Mouse (Mus musculus) T-cell, adult 2 months (primary cell): Measurements from ENCODE around the gene Tbx3.

ENCODE experiments used
- DNase-seq: peaks from one replicate; pipeline ENCODE4 v3.0.0; 2022; ENCODE audit warnings: low spot score

Gene Tbx3

GRCm38 (mm10) chr5:119670566-119671108 is at the start of gene Tbx3:
TSS of gene Tbx3 (plus strand) at chr5:119670669.
- DNase-seq = peak; percentile 12

GRCm38 (mm10) chr5:119622076-119622475 is 48.4 kb upstream of the Tbx3 start:
- DNase-seq = no peak

- no peak for DNase-seq
Observed at GRCm38 (mm10) chr5:119624554-119624953, 45.9 kb upstream of the Tbx3 start.

- no peak for DNase-seq
Observed at GRCm38 (mm10) chr5:119625603-119626002, 44.9 kb upstream of the Tbx3 start.

DNA sequence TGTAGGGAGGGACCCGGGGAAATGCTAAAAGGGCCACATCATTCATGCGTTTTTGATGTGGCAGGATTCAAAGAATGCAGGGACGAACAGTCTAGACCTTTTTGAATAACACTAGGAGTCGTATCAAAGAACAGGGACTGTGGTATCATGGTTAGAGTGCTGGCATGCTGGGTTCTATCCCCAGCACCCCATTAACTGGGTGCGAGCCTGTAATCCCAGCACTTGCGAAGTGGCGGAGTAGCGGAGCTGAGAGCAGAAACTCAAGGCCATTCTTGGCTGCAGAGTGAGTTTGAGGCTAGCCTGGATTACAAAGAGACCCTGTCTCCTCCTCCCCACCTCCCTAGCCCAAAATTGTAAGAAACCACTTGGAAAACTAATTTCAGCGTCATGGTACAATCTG is 44.3 kb upstream of the Tbx3 start:
- no peak for DNase-seq

DNA sequence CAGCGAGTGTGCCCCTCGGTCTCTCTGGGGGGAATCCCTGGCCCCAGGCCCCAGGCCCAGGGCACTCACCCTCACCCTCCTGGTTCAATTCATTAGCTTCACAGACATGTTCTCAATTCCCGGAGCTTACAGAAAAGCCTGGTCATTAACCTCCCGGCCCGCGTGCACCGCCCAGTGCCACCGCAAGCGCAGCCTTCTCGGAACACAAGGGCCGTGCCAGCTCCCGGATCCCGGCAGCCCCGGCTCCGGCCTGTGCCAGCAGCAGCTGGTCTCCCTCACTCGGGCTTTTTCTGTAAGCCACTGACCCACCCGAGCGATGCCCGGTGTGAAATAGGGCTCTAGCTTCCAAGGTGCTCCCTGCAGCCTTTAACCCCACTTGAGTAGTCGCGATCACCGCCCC is 43.8 kb upstream of the Tbx3 start:
- DNase-seq = no peak

GRCm38 (mm10) chr5:119628100-119628499 is 42.4 kb upstream of the Tbx3 start:
- no peak for DNase-seq

DNA sequence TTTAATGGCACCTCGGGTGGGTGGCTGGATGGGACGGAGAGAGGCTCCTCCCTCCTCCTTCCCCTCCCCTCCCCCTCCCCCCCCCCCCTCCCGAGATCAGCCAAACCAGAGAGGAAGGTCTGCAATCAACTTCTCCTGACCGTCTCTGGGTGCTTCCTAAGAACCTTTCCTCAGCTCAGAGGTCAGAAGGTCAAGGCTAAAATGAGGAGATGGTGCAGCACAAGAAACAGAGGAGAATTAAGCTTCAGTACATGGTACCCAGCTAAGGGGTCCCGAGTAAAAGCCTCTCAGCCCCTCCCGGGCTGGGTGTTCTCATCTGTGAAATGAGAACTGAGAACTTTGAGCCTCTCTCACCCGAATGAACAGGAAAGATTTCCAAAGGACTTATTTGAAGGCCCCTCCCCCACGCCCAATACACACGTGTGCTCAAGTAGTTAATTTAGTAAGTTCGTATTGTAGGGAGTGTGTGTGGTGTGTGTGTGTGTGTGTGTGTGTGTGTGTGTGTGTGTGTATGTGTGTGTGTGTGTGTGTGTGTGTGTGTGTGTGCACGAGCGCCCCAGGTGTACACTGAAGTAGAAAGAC is 41.6 kb upstream of the Tbx3 start:
- no peak for DNase-seq

GRCm38 (mm10) chr5:119633581-119633980 is 36.9 kb upstream of the Tbx3 start:
- peak; percentile 78 for DNase-seq

DNA sequence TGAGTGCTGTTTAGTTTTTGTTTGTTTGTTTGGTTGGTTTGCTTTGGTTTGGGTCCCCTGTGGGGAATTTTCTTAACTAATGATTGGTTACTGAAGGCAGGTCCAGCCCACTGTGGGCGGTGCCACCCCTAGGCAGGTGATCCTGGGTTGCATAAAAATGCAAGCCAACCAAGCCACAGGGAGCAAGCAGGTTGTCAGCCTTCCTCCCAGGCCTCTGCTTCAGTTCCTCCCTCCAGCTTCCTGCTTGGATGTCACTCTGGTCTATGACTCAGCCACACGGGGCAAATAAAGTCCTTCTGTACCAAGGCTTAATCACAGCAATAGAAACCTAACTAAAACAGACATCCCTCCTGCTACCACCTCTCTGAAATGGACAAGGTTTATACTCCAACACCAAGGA is 35.6 kb upstream of the Tbx3 start:
- DNase-seq = peak; percentile 23

DNA sequence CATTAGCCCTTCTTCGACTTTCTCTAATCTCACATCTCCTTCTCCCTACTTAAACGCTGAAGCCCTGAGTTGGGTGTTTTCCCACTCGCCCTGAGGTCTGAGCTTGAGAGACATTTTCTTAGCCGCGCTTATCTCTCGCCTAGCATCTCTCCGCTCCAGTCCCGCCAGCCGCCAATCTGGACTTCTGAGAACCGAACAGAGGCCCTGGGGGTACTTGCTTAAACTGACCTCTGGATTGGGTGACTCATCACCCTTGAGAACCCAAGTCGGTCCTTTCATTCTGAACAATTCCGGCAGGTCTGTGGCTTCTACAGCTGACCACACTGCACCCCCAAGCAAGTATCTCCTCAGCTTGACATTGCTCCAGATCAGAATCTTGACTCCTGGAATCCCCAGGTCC is 32.2 kb upstream of the Tbx3 start:
- no peak for DNase-seq

DNA sequence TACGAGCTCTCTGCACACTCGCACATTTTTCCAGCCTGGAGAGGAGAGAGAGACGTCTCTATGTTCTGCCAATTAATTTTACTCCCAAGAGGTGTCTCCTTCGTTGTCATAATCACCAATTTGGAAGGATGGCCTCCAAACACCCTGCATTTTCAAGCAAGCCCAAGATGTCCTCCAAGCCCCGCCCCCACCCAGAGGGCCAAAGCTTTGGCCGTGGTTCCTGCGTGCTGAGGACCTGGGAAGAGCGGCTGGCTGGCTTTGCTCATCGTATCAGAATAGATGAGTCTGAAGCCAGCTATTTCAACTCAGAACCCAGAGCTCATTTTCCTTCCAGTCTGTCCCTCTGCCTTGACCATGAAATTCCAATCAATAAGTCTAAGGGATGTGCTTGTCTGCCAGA is 29.4 kb upstream of the Tbx3 start:
- no peak for DNase-seq

DNA sequence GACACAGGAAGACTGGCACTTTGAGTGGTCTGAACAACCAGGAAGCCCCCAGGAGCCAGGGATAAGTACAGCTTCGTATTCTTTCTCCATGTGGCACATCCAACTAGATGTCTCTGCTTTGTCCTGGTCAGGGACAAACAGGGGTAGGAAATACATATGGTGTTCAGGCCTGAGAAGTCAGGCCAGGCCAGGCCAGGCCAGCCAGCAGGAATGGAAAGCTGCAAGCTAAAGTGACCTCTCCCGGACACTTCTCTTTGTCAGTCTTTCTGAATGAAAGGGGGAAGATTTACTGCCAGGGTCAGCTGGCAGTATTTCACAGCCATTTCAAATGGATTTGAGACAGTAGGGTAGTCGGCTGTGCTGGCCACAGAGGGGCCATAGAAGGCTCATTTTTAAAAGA is 28.8 kb upstream of the Tbx3 start:
- no peak for DNase-seq

- DNase-seq = no peak
Observed at GRCm38 (mm10) chr5:119646965-119647364, 23.5 kb upstream of the Tbx3 start.

DNA sequence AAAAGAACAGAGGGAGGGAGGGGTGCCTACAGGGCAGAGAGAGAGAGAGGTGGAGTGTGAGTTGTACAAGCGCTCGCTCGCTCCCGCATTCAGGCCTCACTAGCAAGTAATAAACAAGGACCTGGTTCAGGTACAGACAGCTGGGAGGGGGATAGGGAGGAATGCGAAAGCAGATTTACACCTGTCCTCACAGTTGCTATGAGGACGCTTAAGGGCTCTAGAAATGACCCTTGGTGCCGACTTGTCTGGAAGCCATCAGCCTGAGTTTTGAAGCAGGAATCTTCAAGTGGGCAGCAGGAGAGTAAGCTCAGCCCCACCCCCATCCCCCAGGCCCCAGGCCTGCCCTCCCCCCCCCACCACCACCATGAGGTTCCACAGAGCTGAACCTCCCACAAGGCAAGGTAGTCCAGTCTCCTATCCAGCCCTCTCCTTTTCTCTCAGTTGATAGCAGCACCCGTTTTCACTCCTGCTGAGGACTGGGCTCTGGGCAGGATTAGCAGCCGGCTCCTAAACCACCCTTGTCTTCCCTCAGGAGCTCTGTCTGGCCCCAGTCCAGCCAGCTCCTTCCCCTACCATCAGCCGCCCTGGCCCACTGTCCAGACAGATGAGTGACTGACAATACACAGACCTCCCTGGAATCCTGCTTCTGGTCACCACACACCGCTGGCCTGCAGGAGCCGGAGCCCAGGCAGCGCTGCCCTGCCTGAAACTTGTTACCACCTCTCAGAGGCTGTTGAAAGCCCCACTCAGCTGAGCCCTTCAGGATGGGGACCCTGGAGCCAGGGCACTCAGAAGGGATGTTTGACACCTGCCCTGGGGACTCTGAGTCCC is 19.1 kb upstream of the Tbx3 start:
- DNase-seq = no peak

- DNase-seq = no peak
Observed at GRCm38 (mm10) chr5:119656354-119656753, 14.1 kb upstream of the Tbx3 start.

GRCm38 (mm10) chr5:119656856-119657255 is 13.6 kb upstream of the Tbx3 start:
- no peak for DNase-seq

DNA sequence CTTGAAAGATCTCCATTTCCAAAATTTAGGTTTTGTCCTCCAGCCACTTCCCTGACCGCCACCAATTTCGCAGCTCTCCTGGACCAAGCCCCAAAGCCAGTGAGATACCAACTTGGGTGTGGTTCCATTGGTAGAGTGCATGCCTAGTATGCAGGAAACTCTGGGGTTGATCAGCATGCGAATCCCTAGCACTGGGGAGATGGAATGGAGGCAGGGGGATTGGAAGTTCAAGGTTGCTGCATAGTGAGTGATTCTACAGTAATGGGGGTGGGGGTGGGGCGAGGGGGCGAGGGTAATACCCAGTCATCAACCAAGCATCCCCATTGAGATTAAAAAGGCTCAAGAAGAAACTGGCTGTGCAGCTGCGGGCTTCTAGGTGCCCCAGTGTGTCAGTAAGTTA is 13.1 kb upstream of the Tbx3 start:
- DNase-seq = no peak

- DNase-seq = no peak
Observed at GRCm38 (mm10) chr5:119657804-119658203, 12.7 kb upstream of the Tbx3 start.

DNA sequence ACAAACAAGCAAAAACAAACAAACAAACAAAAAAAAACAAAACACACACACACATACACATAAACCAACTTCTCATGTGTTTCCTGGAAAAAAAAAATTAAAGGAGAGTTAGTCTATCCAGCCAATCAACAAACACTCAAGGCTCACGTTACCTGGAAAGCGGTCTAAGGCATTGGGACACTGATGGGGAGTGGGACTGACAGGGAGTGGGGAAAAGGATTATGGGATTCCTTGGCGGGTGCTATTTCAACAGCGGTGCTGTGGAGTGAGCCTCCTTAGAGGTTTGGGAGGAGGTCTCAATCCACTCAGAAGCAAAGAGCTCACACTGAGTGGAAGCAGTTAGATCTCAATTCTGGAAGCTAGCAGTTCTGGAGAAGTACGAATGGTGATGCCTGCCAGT is 12.1 kb upstream of the Tbx3 start:
- DNase-seq = no peak

DNA sequence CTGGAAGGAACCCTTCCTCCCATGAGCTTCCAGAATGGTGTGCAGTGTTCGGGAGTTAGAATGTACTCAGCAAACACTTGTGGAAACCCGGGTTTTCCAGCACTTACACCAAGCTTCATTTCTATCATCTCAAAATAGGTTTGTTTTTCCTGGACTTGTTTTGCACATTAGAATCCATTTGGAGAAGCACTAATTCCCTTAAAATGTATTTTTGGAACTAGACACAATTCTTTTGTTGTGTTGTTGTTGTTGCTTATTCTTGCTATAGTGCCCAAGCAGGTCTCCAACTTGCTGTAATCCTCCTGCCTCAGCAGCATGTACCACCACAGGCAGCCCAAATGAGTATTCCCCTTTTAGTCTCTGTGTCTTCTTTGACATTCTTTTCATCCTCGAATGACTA is 11.4 kb upstream of the Tbx3 start:
- DNase-seq = no peak

GRCm38 (mm10) chr5:119660526-119661410 is 9.7 kb upstream of the Tbx3 start:
- no peak for DNase-seq

GRCm38 (mm10) chr5:119661474-119661873 is 9.0 kb upstream of the Tbx3 start:
- no peak for DNase-seq
